Mouse (Mus musculus) NIH3T3 (cell line): ENCODE results near the gene Tfe3.

Experiments
- DNase-seq: peaks from one replicate; pipeline ENCODE4 v3.0.0-alpha.2; 2012; ENCODE audit warnings: low read depth

Gene Tfe3

DNA sequence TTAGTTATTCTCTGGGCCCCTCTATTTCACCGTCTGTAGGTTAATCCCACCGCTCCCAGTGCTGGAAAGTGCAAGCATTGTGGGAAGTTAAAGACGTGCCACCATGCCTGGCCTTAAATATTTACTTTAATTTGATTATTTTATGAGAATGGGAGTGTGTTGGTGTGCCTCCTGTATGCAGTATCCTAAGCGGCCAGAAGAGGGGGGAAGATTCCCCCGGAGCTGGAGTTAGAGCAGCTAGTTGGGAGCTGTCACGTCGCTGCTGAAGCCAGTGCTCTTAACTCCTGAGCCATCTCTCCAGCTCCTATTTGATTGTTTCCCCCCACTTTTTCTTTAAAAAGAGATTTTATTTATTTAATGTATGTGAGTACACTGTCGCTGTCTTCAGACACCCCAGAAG, 52.7 kb downstream of the Tfe3 start:
- DNase-seq = peak; percentile 55

DNA sequence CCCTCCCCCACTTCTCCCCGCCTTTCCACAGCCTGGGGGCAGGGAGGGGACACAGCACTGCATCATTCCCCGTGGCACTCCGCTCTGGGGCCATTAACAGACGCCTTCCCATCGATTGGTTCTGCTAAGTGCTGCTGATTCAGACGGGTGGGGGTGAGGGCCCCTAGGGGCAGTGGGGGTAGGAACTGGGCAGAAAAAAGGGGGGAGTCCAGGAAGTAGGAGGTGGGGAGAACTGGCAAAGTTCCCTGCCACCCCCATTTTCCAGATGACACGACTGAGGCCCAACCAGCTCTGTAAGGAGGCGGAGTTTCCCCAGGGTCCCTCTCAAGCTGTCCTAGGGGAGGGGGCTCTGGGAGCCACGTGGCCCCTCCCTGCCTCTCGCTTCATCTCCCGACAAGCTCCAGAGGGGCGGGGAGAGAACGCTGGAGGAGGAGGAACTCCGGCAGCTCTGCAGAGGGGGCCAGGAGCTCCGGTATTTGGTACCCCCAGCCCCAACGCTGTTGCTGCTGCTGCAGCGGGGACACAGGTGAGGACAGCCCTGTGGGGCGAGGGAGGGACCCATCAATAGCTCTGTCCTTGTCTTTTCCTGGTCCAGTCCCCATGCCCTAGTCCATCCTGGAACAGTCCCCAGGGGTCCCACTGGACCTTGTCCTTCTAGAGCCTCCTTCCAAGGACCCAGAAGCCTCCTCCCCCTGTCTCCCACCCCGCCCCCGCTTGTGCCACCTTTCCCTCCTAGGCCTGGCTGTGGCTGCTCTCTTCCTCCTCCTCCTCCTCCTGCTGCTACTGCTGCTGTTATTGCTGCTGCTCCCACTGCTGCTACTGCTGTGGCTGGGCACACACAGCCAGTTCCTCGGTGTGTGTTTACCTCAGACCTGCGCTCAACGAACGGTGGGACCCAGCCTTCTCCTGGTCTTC, 59.8 kb downstream of the Tfe3 start, which contains the start of gene Kcnd1:
Gene Kcnd1, plus strand, starts transcription at position 425 of the 915 bp plus-strand sequence.
- peak; percentile 79 for DNase-seq
